Mouse (Mus musculus) urinary bladder, postnatal 4 days (tissue): ENCODE results near the gene Trib2.

Experiments
- DNase-seq, 2 experiments: peaks; one replicate each; pipeline ENCODE4 v3.0.0; 2021 to 2022; ENCODE audit warnings: low spot score in 2 of 2

Trib2 gene

GRCm38 (mm10) chr12:15761453-15762116 is 55.1 kb downstream of the Trib2 start:
- no peak for DNase-seq

- DNase-seq: no peak
These were observed 56.0 kb downstream of the Trib2 start for GRCm38 (mm10) chr12:15760684-15761083.

- no peak for DNase-seq
These were observed 57.9 kb downstream of the Trib2 start for GRCm38 (mm10) chr12:15758866-15759265.

GRCm38 (mm10) chr12:15757351-15757750 is 59.4 kb downstream of the Trib2 start:
- DNase-seq: no peak

- DNase-seq: no peak
These were observed 61.6 kb downstream of the Trib2 start for GRCm38 (mm10) chr12:15755030-15755690.

GRCm38 (mm10) chr12:15754602-15755001 is 62.1 kb downstream of the Trib2 start:
- no peak for DNase-seq

- peak in 1 of 2 experiments; percentile 41 for DNase-seq
These were observed 67.0 kb downstream of the Trib2 start for GRCm38 (mm10) chr12:15749646-15750195.

GRCm38 (mm10) chr12:15745752-15746151 is 71.0 kb downstream of the Trib2 start:
- DNase-seq: no peak
